Mouse (Mus musculus): ENCODE results near the gene Gspt1.

DNA sequence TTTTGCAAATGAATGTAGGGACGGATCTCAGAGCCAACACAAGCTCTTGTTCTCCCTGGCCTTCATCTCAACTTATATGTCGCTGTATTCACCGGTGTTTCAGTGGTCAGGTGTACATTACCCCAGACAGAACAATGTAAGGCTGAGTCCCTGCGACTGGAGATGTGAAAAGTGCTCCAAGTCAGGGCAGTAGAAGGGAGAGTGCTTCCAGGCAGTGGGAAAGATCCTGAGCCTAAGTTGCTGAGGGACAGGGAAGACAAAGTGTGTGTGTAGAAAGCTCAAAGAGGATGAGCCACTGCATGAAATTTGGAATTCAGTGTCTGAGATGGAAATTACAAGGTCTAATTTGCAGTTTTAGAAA is 77.3 kb downstream of the Gspt1 start:
- TF ChIP-seq ZNF384 (IDR thresholded peaks at IDR 0.05; ENCODE audit: low read depth, low read length): no peak
- no peak for TF ChIP-seq ZC3H11A (IDR thresholded peaks at IDR 0.05; ENCODE audit: borderline replicate concordance, low read depth, low read length)
- no peak for TF ChIP-seq MAFK (IDR thresholded peaks at IDR 0.05; ENCODE audit: insufficient read depth, low read depth, low read length)
